Mouse (Mus musculus) heart, postnatal 0 days (tissue): ENCODE results near the gene Vstm2a. TPM values are rescaled to one million over a fixed set of nuclear protein-coding genes. Genes with fewer than 3 reads are reported as not detected.

Experiments used
- ATAC-seq: fragments of 200-750 bp; cut with Nextera tagmentation; 2 replicates; pipeline ENCODE4 v1.8.0; 2017; ENCODE audit warnings: low read depth, moderate number of reproducible peaks, moderate library complexity; ENCODE audit not compliant: insufficient read depth
- DNase-seq: peaks from one replicate; pipeline ENCODE4 v3.0.0-alpha.2; 2016; ENCODE audit warnings: low spot score
- H3K27ac ChIP-seq: fragments of 300-500 bp; sonication (generic); 2 replicates; pipeline ENCODE4 v1.5.1; 2014; ENCODE audit warnings: low read depth, mild to moderate bottlenecking
- H3K27me3 ChIP-seq: fragments of 300-500 bp; sonication (generic); 2 replicates; pipeline ENCODE4 v1.6.1; 2014; ENCODE audit warnings: low read length, mixed read lengths; ENCODE audit not compliant: control insufficient read depth, insufficient read depth
- H3K36me3 ChIP-seq: fragments of 300-500 bp; sonication (generic); replicated peaks from 2 replicates; pipeline ENCODE4 v1.6.1; 2014; ENCODE audit warnings: low read length, mixed read lengths; ENCODE audit not compliant: control insufficient read depth, insufficient read depth
- H3K4me1 ChIP-seq: fragments of 300-500 bp; sonication (generic); 2 replicates; pipeline ENCODE4 v1.6.1; 2014; ENCODE audit warnings: antibody characterized with exemption; ENCODE audit not compliant: control insufficient read depth, insufficient read depth
- H3K4me2 ChIP-seq: fragments of 300-500 bp; sonication (generic); 2 replicates; pipeline ENCODE4 v1.6.1; 2014; ENCODE audit warnings: low read depth, mild to moderate bottlenecking, low read length, moderate library complexity
- H3K4me3 ChIP-seq: fragments of 300-500 bp; sonication (generic); 2 replicates; pipeline ENCODE4 v1.5.1; 2014; ENCODE audit warnings: low read depth, low read length
- H3K9ac ChIP-seq: fragments of 300-500 bp; sonication (generic); replicated peaks from 2 replicates; pipeline ENCODE4 v1.6.1; 2014; ENCODE audit warnings: low read depth, low read length, mixed read lengths
- H3K9me3 ChIP-seq: fragments of 300-500 bp; sonication (generic); replicated peaks from 2 replicates; pipeline ENCODE4 v1.6.1; 2016; ENCODE audit warnings: low read length; ENCODE audit not compliant: control insufficient read depth
- CTCF ChIP-seq: IDR thresholded peaks from 2 replicates; pipeline ENCODE4 v1.5.1; 2016; ENCODE audit warnings: antibody characterized with exemption, control low read depth, low read depth
- EP300 ChIP-seq: IDR thresholded peaks from 2 replicates; pipeline ENCODE4 v1.6.1; 2016; ENCODE audit warnings: antibody characterized with exemption, low read depth
- WGBS: fragments of 180-500 bp; shearing (Covaris S2); extraction: QIAGEN DNeasy Blood & Tissue Kit; methylation state at CpG from one replicate; pipeline ENCODE4 v1.1.7; 2014; 5-methylcytosine and 5-hydroxymethylcytosine counted together
- polyA plus RNA-seq: library from polyadenylated mRNA; unstranded; fragments of >200 nt; fragmentation: Nextera tagmentation; extraction: Ambion mirVana; gene quantifications from 2 replicates; pipeline ENCODE4 v1.2.1, GENCODE M21; 2015
- total RNA-seq: library from RNA; depleted of rRNA; stranded (reverse); fragments of >200 nt; gene quantifications from 2 replicates; pipeline ENCODE4 v1.2.3, GENCODE M21; 2014; ENCODE audit warnings: low replicate concordance

The Vstm2a gene
- total and polyA plus RNA-seq, 2 experiments from 2014 or later = 0.04 TPM; not detected in 1

GRCm38 (mm10) chr11:16439548-16440251 is 182.2 kb downstream of the Vstm2a start:
- no peaks in the 10 kb centered on the region for H3K36me3 ChIP-seq
- ATAC-seq (no peak; the same call in 1 of the 2 replicates), DNase-seq (no peak)
- H3K4me2 ChIP-seq = no peak overlapping the region
- 65% methylated on average over 7 of the region's 7 CpGs for WGBS
- no peak overlapping the region for H3K9ac ChIP-seq
- no peak for TF ChIP-seq CTCF
- TF ChIP-seq EP300 = no peak
- no peak overlapping the region for H3K4me3 ChIP-seq
- no peak overlapping the region for H3K27ac ChIP-seq
- no peaks in the 10 kb centered on the region for H3K27me3 ChIP-seq
- H3K9me3 ChIP-seq = no peaks in the 10 kb centered on the region
- no peaks in the 10 kb centered on the region for H3K4me1 ChIP-seq
